Mouse (Mus musculus) hindlimb bud, embryonic 11.5 days (tissue): ENCODE measurements around the gene Ccl7.

Experiments used
- DNase-seq: peaks from one replicate; pipeline ENCODE4 v3.0.0-alpha.2; 2012; ENCODE audit warnings: low read depth, low spot score; ENCODE audit errors: extremely low spot score

The Ccl7 gene

DNA sequence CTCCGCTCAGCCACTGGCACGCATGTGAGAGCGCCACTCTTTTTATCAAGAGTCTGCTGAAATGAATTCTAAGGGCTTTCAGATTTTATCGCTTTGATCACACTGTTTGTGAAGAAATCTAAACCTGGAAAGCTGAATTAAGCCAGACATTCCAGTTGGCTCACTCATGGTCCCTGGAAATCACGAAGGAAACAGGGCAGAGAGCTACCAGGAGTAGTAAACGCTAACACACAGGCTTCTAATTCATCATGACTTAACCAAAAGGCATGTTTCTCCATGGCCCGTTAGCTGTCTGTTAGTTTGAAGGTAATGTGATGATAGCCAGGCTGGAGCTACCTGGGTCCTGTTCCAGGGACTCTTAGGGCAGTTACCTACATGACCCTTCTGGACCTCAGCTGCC is 11.1 kb upstream of the Ccl7 start:
- no peak for DNase-seq

DNA sequence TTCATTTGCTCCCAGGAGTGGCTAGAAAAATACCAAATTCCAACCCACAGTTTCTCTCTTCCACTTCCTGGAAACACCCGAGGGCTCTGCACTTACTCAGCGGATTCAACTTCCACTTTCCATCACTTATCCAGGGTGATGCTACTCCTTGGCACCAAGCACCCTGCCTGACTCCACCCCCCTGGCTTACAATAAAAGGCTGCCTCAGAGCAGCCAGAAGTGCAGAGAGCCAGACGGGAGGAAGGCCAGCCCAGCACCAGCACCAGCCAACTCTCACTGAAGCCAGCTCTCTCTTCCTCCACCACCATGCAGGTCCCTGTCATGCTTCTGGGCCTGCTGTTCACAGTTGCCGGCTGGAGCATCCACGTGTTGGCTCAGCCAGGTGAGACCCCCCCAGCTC is 10.2 kb upstream of the Ccl7 start, which contains the start of gene Ccl2:
Gene Ccl2, plus strand, starts transcription at position 216 of the 400 bp plus-strand sequence.
- no peak for DNase-seq

DNA sequence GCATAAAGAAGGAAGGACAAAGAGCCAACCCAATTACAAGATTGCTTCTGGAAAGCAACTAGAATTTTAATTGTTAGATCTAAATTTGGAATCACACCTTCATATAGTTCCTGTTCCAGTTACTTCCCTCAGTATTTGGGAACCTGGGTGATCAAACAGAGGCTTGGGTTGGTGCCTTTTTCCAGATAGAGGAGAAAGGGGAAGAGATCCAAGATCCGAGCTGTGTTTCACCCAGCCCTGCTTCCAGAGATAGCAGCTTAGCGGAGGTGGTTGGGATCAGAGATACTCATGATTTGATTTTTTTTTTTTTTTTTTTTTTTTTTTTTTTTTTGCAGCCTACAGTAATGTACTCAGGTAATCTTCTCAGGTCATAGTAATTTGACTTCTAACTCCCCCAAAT is 9.7 kb upstream of the Ccl7 start:
- DNase-seq, result no peak

DNA sequence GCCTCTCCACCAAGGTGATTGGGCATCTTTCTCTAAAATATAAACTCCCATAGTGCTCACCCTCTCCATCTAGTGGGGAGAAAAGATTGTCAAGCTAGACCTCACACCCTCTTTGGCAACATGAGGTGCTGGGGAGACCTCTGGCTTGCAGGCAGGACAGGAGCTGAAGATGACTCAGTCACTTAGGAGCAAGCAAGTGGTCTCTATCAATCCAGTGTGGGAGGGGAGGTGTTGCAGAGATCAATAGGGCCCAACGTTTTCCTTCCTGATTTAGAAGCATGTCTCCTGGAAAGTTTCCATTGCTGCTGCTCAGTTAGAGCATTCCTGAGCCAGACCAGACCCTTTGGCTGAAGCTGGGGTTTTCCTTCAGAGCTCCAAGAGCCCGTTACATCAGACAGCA is 7.0 kb upstream of the Ccl7 start, which contains the start of gene Gm17268:
Gene Gm17268, minus strand, starts transcription at position 28 of the 400 bp plus-strand sequence.
- no peak for DNase-seq

DNA sequence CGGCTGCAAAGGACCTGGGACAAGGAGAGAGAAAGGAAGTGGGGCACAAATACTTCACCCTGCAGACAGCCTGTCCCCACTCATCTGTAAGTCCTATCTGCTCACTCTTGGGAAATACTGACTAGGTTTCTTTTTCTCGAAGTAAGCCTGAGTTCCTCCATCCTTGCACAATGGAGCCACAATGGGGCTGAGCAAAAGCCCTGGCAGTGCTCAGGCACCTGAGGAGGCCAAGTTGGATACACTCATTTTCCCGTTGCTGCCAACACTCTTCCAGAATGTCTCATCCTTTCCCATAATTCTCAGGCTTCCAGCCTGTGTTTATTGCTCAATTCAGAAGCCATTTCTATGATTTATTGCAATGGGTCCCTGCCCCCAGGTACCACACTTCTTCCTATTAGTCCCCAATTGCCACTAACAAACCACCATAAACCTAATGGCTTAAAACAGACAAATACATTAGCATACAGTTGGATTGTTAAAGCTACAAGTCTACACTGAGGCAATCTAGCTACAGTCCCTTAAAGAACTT is 6.3 kb upstream of the Ccl7 start:
- DNase-seq, result no peak

DNA sequence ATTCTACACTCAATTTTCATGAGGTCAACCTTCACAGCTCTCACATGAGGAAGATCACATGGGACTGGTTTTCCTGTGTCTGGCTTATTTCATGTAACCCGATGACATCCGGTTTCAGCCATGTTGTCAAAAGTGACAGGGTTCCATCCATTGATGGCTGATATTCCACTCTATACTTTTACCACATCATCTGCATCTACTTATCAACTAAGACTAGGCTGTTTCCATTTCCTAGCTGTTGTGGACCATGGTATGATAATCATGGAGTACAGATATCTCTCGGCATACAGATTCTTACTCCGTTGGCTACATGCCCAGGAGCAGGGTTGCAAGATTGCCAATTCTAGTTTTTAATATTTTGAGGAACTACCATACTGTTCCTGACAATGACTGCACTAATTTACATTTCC is 3.8 kb upstream of the Ccl7 start:
- DNase-seq, result no peak

DNA sequence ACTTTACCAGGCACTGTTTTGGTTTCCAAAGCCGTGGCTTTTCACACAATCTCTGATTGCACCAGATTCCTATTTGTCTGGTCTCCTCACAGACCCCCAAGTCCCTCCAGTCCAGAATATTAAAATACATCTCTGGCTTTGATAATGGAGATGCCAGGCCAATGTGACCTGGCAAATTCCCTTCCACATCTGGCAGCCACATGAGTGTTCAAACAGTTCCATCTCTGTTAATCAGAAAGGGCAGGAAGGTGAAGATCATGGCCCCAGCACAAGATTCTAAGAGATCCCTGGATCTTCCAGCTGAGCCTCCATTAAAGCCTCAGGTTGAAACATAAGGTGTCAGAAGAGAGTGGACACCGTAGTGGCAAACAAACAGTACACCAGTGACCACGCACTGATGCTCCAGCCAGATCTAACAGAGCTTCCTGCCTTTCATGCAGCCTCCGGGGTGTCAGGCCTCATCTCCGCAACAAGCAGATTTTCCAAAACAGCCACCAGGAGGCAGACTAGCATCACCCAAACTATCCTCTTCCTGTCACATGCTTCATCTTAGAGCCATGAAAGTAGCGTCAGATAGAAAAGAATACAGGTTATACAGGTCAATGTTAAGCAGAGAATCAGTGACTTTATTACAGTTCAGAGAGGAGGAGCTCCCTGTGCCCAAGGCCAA is 2.4 kb downstream of the Ccl7 start:
- peak; percentile 41 for DNase-seq

DNA sequence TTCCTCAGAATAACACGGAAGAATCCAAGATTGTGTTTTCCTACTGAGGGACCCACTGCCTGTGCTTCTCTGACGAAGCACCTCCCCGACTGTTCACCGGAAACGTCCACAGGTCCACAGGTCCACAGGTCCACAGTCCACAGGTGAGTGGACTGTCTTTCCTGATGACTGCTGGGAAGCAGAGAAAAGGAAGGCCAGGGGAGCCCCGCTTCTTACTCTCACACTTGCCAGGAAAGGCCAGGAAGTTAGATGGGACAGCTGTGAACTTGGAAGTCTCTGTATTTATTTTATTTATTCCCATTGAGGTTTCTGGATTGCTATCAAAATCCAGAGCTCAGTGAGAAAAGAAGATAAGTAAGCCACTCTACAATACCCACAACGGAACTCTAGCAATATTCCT is 8.3 kb downstream of the Ccl7 start:
- no peak for DNase-seq

DNA sequence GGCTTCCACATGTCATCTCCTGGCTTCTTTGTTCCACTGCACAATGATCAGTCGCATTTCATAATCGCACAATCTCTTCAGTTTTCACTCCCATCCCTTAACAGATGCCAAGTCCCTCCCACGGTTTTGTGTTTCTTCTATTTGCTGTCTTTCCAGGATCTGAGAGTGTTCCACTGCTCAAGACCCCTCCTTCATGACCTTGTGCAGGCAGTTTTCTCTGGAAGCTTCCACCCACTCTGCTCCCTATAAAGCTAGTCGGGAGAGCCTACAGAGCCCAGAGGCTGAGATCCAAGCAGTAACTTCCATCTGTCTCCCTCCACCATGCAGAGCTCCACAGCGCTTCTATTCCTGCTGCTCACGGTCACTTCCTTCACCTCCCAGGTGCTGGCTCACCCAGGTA is 12.1 kb downstream of the Ccl7 start, which contains the start of gene Ccl11:
Gene Ccl11, plus strand, starts transcription at position 178 of the 400 bp plus-strand sequence.
- DNase-seq, result no peak

DNA sequence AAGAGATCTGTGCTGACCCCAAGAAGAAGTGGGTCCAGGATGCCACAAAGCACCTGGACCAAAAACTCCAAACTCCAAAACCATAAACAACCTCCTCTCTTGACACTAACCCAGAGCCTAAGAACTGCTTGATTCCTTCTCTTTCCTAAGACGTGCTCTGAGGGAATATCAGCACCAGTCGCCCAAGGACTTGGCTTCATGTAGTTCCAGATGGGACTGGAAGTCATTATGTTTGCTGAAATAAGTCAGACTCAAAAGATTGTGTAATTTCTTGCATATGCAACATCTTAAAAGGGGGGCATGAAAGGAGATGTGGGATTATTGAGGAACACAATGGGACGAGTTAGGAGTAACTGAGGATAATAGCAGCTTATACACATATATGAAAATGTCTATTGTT is 16.7 kb downstream of the Ccl7 start:
- no peak for DNase-seq

DNA sequence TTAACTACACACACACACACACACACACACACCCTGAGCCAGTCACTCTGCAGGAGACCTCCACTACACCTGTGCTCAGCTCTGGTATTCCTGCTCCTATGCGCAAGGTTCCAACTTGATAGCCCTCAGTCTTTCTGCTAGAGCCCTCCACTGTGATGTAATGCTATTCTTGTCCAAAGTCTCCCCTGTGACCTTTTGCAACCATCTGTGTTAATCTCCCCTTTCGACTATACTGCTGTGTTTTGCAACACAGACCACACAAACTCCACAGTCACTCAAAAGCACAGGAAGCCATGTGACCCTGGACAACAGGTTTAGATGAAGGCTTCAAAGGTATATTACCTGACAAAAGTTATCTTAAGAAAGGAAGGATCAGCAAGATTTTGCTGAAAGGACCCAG is 17.9 kb downstream of the Ccl7 start:
- no peak for DNase-seq

DNA sequence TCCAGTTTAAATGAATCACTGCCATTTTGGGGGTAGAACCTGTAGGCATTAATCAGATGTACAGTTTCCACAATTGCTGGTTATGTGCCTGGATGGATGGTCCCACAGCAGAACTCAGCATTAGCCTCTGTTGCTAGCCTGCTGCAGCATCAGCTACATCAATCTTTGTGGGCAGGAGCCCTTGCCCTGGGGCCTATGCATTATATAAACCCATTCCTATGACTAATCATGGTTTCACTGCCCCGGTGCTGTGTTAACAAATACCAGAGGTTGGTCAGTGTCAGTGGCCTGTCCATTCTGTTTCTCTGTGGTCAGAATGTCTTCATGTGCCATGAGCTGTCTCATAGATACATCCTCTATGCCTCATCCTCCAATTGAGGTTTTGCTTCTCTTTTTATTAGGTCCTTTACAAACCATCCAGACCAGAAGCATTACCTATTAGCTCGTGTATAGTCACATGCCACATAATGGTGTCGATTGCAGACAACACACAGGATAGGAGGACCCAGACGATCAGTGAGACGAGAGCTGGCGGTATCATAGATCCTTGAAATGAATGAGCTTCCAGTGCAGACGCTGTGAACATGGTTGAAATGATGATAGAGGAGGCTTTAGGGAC is 21.6 kb downstream of the Ccl7 start:
- no peak for DNase-seq

DNA sequence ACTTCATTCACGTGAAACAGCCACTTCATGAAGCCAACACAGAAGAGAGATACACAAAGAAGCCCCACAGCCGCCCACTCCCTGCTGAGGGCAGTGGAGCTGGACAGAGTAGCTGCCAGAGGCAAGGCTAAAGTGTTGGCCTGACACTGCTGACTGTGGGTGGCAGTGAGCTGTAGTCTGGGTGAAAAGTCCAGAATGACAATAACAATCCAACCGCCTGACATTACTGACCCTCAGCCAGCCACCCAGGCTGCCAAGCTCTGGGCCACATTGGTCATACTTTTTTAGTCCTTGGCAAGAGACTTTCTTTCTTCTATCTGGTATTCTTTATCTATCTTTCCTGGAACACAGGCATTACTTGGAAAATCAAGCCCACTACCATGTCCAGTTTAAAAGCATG is 25.6 kb downstream of the Ccl7 start:
- DNase-seq, result no peak

DNA sequence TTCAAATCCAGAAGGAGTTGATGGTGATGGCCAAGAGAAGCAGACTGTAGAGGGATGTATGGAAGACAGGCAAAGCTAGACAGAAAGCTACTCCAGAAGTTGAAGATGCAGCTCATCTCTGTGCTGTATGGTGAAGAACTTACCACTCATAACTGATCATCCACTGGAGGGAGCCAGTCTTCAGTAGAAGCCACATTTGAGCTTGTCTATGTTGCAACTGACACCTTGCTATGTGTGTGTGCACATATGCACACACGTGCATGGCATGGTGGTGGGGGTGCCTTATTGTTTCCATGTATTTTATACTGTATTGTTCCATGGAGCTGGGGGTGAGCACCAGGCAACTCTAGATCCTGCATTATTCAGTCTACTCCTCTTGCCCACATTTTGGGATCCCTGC is 26.9 kb downstream of the Ccl7 start:
- DNase-seq, result no peak

DNA sequence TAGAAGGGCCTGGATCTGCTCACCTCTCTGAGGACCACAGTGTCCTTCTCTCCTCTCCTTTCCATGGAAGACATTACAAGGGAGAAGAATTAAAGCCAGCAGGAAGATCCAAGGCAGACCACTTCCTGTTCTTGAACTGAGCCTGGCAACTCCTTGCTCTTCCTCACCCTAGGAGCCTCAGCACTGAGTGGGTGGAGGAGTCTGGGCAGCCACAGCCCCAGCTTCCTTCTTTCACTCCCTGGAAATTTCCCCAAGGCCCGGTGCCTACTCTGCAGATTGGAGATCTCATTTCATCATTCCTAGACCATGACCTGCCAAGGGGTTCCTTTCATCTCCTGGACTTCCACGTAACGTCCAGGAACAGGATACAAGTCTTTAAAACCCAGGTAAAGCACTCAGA is 27.5 kb downstream of the Ccl7 start:
- DNase-seq, result no peak

DNA sequence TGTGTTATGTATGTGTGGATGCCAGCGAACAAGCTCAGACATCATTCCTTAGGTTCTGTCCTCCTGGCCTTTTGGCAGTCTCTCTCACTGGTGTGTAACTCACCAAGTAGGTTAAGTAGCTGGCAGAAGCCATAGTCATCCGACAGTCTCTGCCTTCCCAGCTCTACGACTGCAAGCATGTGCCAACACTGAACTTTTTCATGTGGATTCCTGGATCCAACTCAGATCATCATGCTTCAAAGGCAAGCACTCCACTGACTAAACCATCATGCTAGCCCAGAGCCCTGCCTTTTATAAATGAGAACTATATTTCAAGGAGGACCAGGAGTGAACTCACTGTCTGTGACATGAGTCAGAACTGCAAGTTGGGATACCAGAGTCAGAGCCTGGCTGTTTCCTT is 28.2 kb downstream of the Ccl7 start:
- no peak for DNase-seq

DNA sequence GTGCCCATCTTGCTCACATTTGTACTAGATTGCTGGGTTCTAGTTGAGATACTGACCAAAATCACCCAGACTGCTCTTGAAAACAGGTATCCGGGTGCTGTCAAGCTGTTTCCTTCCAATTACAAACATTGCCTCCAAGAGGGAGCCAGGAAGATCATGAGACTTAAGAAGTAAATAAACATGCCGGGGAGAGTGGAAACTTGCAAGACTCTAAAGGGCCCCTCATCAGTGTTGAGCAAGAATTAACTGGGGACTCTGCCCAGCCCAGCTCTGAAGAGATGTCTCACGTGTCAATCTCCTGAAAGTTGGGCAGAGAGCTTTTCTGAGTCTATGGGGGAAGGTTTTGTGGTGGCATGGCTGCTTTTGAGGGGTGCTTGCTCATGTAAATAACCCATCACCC is 31.5 kb downstream of the Ccl7 start:
- no peak for DNase-seq

DNA sequence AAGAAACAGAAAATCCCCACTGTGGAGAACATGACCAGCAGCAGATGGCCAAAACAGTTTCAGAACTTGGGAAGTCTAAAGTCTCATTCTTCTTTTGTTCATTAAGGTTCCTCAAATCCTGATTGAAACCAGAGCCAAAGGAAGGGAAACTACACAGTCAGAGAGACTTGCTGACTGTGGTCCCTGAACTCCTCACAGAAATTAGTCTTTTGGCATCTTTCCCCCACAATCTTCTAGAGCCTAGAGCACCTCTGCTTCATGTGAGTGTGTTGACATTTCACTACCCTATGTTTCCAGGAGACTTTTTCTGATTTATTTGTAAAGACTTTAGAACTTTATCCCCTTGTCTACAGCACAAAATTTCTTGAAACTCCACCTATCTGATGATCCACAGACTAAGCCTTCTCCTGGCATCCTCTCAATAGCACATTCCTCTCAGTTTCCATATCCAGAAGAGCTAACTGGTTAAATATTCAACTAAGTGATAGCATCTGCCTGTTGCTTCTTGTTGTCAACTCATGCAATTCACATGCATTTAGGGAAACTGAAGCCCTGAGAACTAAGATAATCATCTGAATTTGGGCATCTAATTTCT is 32.7 kb downstream of the Ccl7 start:
- DNase-seq, result no peak

DNA sequence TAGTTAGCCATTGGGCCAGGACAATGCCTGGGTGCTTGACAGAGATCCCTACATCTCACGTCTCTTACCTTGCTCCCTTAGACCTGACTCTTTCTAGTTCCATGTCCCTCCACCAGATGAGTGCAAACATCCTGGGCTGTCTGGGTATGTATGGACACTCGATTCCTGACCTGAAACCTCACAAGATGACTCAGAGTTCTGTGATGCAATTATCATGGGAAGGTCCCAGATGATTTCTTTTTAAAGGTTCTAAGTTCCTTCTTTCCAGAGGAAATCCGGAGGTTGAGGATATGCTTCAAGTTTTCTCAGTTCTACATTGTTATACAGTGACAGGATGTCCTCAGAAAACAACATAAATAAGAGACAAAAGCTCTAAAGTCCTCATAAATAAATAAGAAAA is 35.4 kb downstream of the Ccl7 start:
- no peak for DNase-seq

DNA sequence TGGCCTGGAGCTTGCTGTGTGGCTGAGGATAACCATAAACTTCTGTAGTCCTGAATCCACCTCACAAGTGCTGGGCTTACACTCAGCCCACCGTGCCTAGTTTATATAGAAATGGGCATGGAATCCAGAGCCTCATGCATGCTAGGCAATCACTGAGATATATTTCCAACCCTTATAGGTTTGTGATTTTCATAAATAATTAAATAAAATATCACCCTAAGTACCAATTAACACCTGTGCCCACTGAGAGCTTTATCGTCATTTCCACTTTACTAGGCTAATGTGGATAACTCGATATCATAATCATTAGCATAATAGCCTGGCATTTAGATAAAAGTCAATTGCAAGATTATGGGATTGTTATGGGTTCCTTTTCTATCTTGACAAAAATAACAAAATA is 38.8 kb downstream of the Ccl7 start:
- no peak for DNase-seq
